Mouse (Mus musculus): ENCODE measurements around the gene Slk. TPM values are rescaled to one million over a fixed set of nuclear protein-coding genes. Genes with fewer than 3 reads are reported as not detected.

Gene Slk
- polyA plus RNA-seq, 1 experiment, result 12.1 TPM

DNA sequence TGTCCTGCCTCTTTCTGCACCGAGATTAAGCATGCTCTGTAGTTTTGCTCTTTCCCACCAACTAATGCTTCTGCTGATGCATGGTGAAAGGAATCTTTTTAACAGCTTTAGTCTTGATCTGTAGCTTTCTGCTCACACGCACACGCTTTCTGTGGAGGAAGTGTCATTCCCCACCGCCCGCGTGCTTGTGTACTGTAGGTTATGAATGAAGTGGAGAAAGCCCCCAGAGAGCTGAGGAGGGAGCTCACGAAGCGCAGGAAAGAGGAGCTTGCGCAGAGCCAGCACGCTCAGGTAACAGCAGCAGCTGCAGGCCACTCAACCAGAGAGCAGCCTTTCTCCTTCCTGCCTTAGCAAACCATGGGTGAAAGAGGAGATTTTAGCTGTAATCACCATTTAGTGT lies 48.0 kb downstream of the Slk start:
- Histone ChIP-seq H3K36me3 (ENCODE audit: control insufficient read depth, insufficient read depth) (peaks cover 57% of the 10 kb centered on the region), H3K79me2 (ENCODE audit: control insufficient read depth, insufficient read depth) (peaks cover 5% of the 10 kb centered on the region), H3K27me3 (ENCODE audit: control insufficient read depth, insufficient read depth, insufficient read length) (no peaks in the 10 kb centered on the region), H3ac (ENCODE audit: control insufficient read depth, insufficient read length) (no peak overlapping the region), H3K4me2 (ENCODE audit: low read depth) (no peak overlapping the region), H3K4me3 (no peak overlapping the region)
- TF ChIP-seq CEBPB (IDR thresholded peaks at IDR 0.05; ENCODE audit: insufficient read depth, poor library complexity, severe bottlenecking), result no peak
- TF ChIP-seq SRF (IDR thresholded peaks at IDR 0.05; ENCODE audit: control insufficient read depth, insufficient read length, low read depth), result no peak
- no peak for TF ChIP-seq REST (IDR thresholded peaks at IDR 0.05; ENCODE audit: insufficient read depth, insufficient read length)
- TF ChIP-seq E2F4 (IDR thresholded peaks at IDR 0.05; ENCODE audit: insufficient read depth), result no peak
- TF ChIP-seq TCF12 (IDR thresholded peaks at IDR 0.05; ENCODE audit: insufficient read depth, poor library complexity, severe bottlenecking), result no peak
- TF ChIP-seq MYOG (IDR thresholded peaks at IDR 0.05; ENCODE audit: control insufficient read depth in 1 of 3, insufficient read depth in 1 of 3, insufficient read length in 2 of 3, low read depth in 2 of 3), result no peak
- TF ChIP-seq TCF3 (IDR thresholded peaks at IDR 0.05; ENCODE audit: insufficient read length, low read depth), result no peak

GRCm38 (mm10) chr19:47629068-47629467 lies 49.6 kb downstream of the Slk start:
- peaks cover 11% of the 10 kb centered on the region for H3K79me2 ChIP-seq (ENCODE audit: control insufficient read depth, insufficient read depth)
- H3K4me3 ChIP-seq, result no peak overlapping the region
- H3K4me2 ChIP-seq (ENCODE audit: low read depth), result no peak overlapping the region
- peaks cover 43% of the 10 kb centered on the region for H3K36me3 ChIP-seq (ENCODE audit: control insufficient read depth, insufficient read depth)
- no peaks in the 10 kb centered on the region for H3K27me3 ChIP-seq (ENCODE audit: control insufficient read depth, insufficient read depth, insufficient read length)
- TF ChIP-seq E2F4 (IDR thresholded peaks at IDR 0.05; ENCODE audit: insufficient read depth), result no peak
- no peak for TF ChIP-seq POLR2AphosphoS2 (IDR thresholded peaks at IDR 0.05; ENCODE audit: insufficient read length, low read depth)
- TF ChIP-seq REST (IDR thresholded peaks at IDR 0.05; ENCODE audit: insufficient read depth, insufficient read length), result no peak
- TF ChIP-seq MYOD1 (IDR thresholded peaks at IDR 0.05; ENCODE audit: control insufficient read depth in 1 of 3, insufficient read length in 2 of 3, low read depth in 2 of 3), result no peak
- no peak for TF ChIP-seq MYOG (IDR thresholded peaks at IDR 0.05; ENCODE audit: control insufficient read depth in 1 of 3, insufficient read depth in 1 of 3, insufficient read length in 2 of 3, low read depth in 2 of 3)
- no peak for TF ChIP-seq TCF12 (IDR thresholded peaks at IDR 0.05; ENCODE audit: insufficient read depth, poor library complexity, severe bottlenecking)
- no peak for TF ChIP-seq CEBPB (IDR thresholded peaks at IDR 0.05; ENCODE audit: insufficient read depth, poor library complexity, severe bottlenecking)
- no peak for TF ChIP-seq MAX (IDR thresholded peaks at IDR 0.05; ENCODE audit: low read depth)
- no peak for TF ChIP-seq POLR2A (IDR thresholded peaks at IDR 0.05; ENCODE audit: insufficient read length, low read depth)
- H3ac ChIP-seq (ENCODE audit: control insufficient read depth, insufficient read length), result no peak overlapping the region

GRCm38 (mm10) chr19:47630381-47630780 lies 50.9 kb downstream of the Slk start:
- TF ChIP-seq MYOD1 (IDR thresholded peaks at IDR 0.05; ENCODE audit: control insufficient read depth in 1 of 3, insufficient read length in 2 of 3, low read depth in 2 of 3) (no peak), POLR2AphosphoS2 (IDR thresholded peaks at IDR 0.05; ENCODE audit: insufficient read length, low read depth) (no peak), SRF (IDR thresholded peaks at IDR 0.05; ENCODE audit: control insufficient read depth, insufficient read length, low read depth) (no peak), USF1 (IDR thresholded peaks at IDR 0.05; ENCODE audit: low read depth) (no peak), MYOG (IDR thresholded peaks at IDR 0.05; ENCODE audit: control insufficient read depth in 1 of 3, insufficient read depth in 1 of 3, insufficient read length in 2 of 3, low read depth in 2 of 3) (no peak), MAX (IDR thresholded peaks at IDR 0.05; ENCODE audit: low read depth) (no peak), E2F4 (IDR thresholded peaks at IDR 0.05; ENCODE audit: insufficient read depth) (no peak), POLR2A (IDR thresholded peaks at IDR 0.05; ENCODE audit: insufficient read length, low read depth) (no peak), TCF3 (IDR thresholded peaks at IDR 0.05; ENCODE audit: insufficient read length, low read depth) (no peak), CEBPB (IDR thresholded peaks at IDR 0.05; ENCODE audit: insufficient read depth, poor library complexity, severe bottlenecking) (no peak), REST (IDR thresholded peaks at IDR 0.05; ENCODE audit: insufficient read depth, insufficient read length) (no peak), TCF12 (IDR thresholded peaks at IDR 0.05; ENCODE audit: insufficient read depth, poor library complexity, severe bottlenecking) (no peak)
- H3K4me2 ChIP-seq (ENCODE audit: low read depth), result no peak overlapping the region
- no peak overlapping the region for H3ac ChIP-seq (ENCODE audit: control insufficient read depth, insufficient read length)

DNA sequence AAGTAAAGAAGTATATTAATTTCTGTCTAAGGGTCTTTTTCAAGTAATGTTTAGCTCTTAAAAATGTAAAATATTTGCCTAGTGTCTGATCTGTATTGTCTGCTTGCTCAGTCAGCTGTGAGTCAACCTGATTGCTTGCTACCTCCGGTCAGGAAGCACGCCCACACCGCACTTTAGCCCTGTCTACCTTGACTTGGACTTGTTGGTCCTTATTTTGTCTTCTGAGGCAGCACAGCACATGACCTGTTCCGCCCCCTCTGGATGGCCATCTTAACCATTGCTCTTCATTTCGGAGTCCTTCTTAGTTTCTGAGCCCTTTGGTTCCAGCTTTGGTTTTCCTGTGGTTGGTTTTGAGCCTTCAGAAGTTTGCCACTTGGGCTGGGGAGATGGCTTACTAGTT lies 52.3 kb downstream of the Slk start:
- peaks cover 21% of the 10 kb centered on the region for H3K36me3 ChIP-seq (ENCODE audit: control insufficient read depth, insufficient read depth)
- H3K4me2 ChIP-seq (ENCODE audit: low read depth), result no peak overlapping the region
- peaks cover 11% of the 10 kb centered on the region for H3K79me2 ChIP-seq (ENCODE audit: control insufficient read depth, insufficient read depth)
- H3K4me3 ChIP-seq, result no peak overlapping the region
- H3ac ChIP-seq (ENCODE audit: control insufficient read depth, insufficient read length), result no peak overlapping the region
- no peak for TF ChIP-seq POLR2AphosphoS2 (IDR thresholded peaks at IDR 0.05; ENCODE audit: insufficient read length, low read depth)
- TF ChIP-seq SRF (IDR thresholded peaks at IDR 0.05; ENCODE audit: control insufficient read depth, insufficient read length, low read depth), result no peak
- TF ChIP-seq POLR2A (IDR thresholded peaks at IDR 0.05; ENCODE audit: insufficient read length, low read depth), result no peak
- TF ChIP-seq CEBPB (IDR thresholded peaks at IDR 0.05; ENCODE audit: insufficient read depth, poor library complexity, severe bottlenecking), result no peak
- no peak for TF ChIP-seq TCF3 (IDR thresholded peaks at IDR 0.05; ENCODE audit: insufficient read length, low read depth)
- no peak for TF ChIP-seq MAX (IDR thresholded peaks at IDR 0.05; ENCODE audit: low read depth)
- no peak for TF ChIP-seq MYOG (IDR thresholded peaks at IDR 0.05; ENCODE audit: control insufficient read depth in 1 of 3, insufficient read depth in 1 of 3, insufficient read length in 2 of 3, low read depth in 2 of 3)
- no peak for TF ChIP-seq E2F4 (IDR thresholded peaks at IDR 0.05; ENCODE audit: insufficient read depth)
- TF ChIP-seq REST (IDR thresholded peaks at IDR 0.05; ENCODE audit: insufficient read depth, insufficient read length), result no peak
- no peak for TF ChIP-seq MYOD1 (IDR thresholded peaks at IDR 0.05; ENCODE audit: control insufficient read depth in 1 of 3, insufficient read length in 2 of 3, low read depth in 2 of 3)
- no peak for TF ChIP-seq TCF12 (IDR thresholded peaks at IDR 0.05; ENCODE audit: insufficient read depth, poor library complexity, severe bottlenecking)
- no peak for TF ChIP-seq USF1 (IDR thresholded peaks at IDR 0.05; ENCODE audit: low read depth)
- H3K27me3 ChIP-seq (ENCODE audit: control insufficient read depth, insufficient read depth, insufficient read length), result no peaks in the 10 kb centered on the region

More at GRCm38 (mm10) chr19:47630381-47630780, 50.9 kb downstream of the Slk start:
- H3K36me3 ChIP-seq (ENCODE audit: control insufficient read depth, insufficient read depth), result peaks cover 34% of the 10 kb centered on the region
- H3K4me3 ChIP-seq, result no peak overlapping the region
- no peaks in the 10 kb centered on the region for H3K27me3 ChIP-seq (ENCODE audit: control insufficient read depth, insufficient read depth, insufficient read length)
- H3K79me2 ChIP-seq (ENCODE audit: control insufficient read depth, insufficient read depth), result peaks cover 11% of the 10 kb centered on the region

DNA sequence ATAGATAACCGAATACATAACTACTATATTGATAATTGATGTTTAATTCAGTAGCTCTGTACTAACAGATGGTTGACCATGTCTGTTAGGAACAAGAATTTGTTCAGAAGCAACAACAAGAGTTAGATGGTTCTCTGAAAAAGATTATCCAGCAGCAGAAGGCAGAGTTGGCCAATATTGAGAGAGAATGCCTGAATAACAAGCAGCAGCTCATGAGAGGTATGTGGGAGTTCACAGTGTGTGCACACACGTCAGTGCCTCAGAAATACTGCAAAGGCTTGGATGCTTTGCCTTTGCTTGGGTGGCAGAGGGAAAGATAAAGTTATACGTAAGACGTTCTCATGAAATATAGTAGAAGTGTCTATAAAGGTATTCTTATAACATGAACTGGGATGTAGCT lies 55.9 kb downstream of the Slk start:
- peaks cover 11% of the 10 kb centered on the region for H3K79me2 ChIP-seq (ENCODE audit: control insufficient read depth, insufficient read depth)
- H3ac ChIP-seq (ENCODE audit: control insufficient read depth, insufficient read length), result no peak overlapping the region
- TF ChIP-seq TCF12 (IDR thresholded peaks at IDR 0.05; ENCODE audit: insufficient read depth, poor library complexity, severe bottlenecking) (no peak), SRF (IDR thresholded peaks at IDR 0.05; ENCODE audit: control insufficient read depth, insufficient read length, low read depth) (no peak), REST (IDR thresholded peaks at IDR 0.05; ENCODE audit: insufficient read depth, insufficient read length) (no peak), MYOG (IDR thresholded peaks at IDR 0.05; ENCODE audit: control insufficient read depth in 1 of 3, insufficient read depth in 1 of 3, insufficient read length in 2 of 3, low read depth in 2 of 3) (no peak), E2F4 (IDR thresholded peaks at IDR 0.05; ENCODE audit: insufficient read depth) (no peak), MAX (IDR thresholded peaks at IDR 0.05; ENCODE audit: low read depth) (no peak), MYOD1 (IDR thresholded peaks at IDR 0.05; ENCODE audit: control insufficient read depth in 1 of 3, insufficient read length in 2 of 3, low read depth in 2 of 3) (no peak), USF1 (IDR thresholded peaks at IDR 0.05; ENCODE audit: low read depth) (no peak), POLR2AphosphoS2 (IDR thresholded peaks at IDR 0.05; ENCODE audit: insufficient read length, low read depth) (no peak), CEBPB (IDR thresholded peaks at IDR 0.05; ENCODE audit: insufficient read depth, poor library complexity, severe bottlenecking) (no peak), TCF3 (IDR thresholded peaks at IDR 0.05; ENCODE audit: insufficient read length, low read depth) (no peak), POLR2A (IDR thresholded peaks at IDR 0.05; ENCODE audit: insufficient read length, low read depth) (no peak)
- peaks cover 29% of the 10 kb centered on the region for H3K36me3 ChIP-seq (ENCODE audit: control insufficient read depth, insufficient read depth)
- no peaks in the 10 kb centered on the region for H3K27me3 ChIP-seq (ENCODE audit: control insufficient read depth, insufficient read depth, insufficient read length)
- no peak overlapping the region for H3K4me3 ChIP-seq
- H3K4me2 ChIP-seq (ENCODE audit: low read depth), result no peak overlapping the region
